Mouse (Mus musculus) liver, embryonic 14.5 days (tissue): ENCODE results near the gene Gucy2d. TPM values are rescaled to one million over a fixed set of nuclear protein-coding genes. Genes with fewer than 3 reads are reported as not detected.

Experiments
- ATAC-seq: fragments of 200-750 bp; cut with Nextera tagmentation; 2 replicates; pipeline ENCODE4 v1.8.0; 2017; ENCODE audit warnings: moderate number of reproducible peaks, mild to moderate bottlenecking, moderate library complexity; ENCODE audit not compliant: insufficient read depth
- DNase-seq, 3 experiments: peaks; one replicate each; pipeline ENCODE4 v3.0.0-alpha.2; 2012 to 2013; ENCODE audit warnings: low read depth in 3 of 3, low spot score in 3 of 3
- H3K27ac ChIP-seq: fragments of 300-500 bp; sonication (generic); 2 replicates; pipeline ENCODE4 v1.5.1; 2014; ENCODE audit warnings: moderate library complexity, mild to moderate bottlenecking, control low read depth, inconsistent platforms
- H3K27me3 ChIP-seq: fragments of 300-500 bp; sonication (generic); 2 replicates; pipeline ENCODE4 v1.6.1; 2014; ENCODE audit warnings: mild to moderate bottlenecking, low read length, moderate library complexity; ENCODE audit not compliant: control insufficient read depth, insufficient read depth
- H3K36me3 ChIP-seq: fragments of 300-500 bp; sonication (generic); replicated peaks from 2 replicates; pipeline ENCODE4 v1.6.1; 2014; ENCODE audit warnings: low read depth; ENCODE audit not compliant: control insufficient read depth, insufficient read depth
- H3K4me1 ChIP-seq, 2 experiments: fragments of 200-500 bp in 1 of 2; fragments of 300-500 bp in 1 of 2; sonication (generic) in 1 of 2; replicated peaks; 2 replicates each; pipeline ENCODE4 v1.6.1; 2012 to 2014; ENCODE audit warnings: antibody characterized with exemption in 1 of 2, inconsistent platforms in 1 of 2, low read length in 1 of 2; ENCODE audit not compliant: control insufficient read depth in 2 of 2, insufficient read depth in 2 of 2
- H3K4me2 ChIP-seq: fragments of 300-500 bp; sonication (generic); 2 replicates; pipeline ENCODE4 v1.6.1; 2014; ENCODE audit warnings: low read depth, mild to moderate bottlenecking, control low read depth, moderate library complexity
- H3K4me3 ChIP-seq, 2 experiments: fragments of 200-500 bp in 1 of 2; fragments of 300-500 bp in 1 of 2; sonication (generic) in 1 of 2; 2 replicates each; pipeline ENCODE4 v1.5.1; 2012 to 2014; ENCODE audit warnings: low read depth in 2 of 2, low read length in 2 of 2, mild to moderate bottlenecking in 2 of 2, control low read depth in 1 of 2, inconsistent platforms in 1 of 2, moderate library complexity in 1 of 2; ENCODE audit not compliant: insufficient read depth in 1 of 2
- H3K9ac ChIP-seq: fragments of 300-500 bp; sonication (generic); replicated peaks from 2 replicates; pipeline ENCODE4 v1.6.1; 2014; ENCODE audit warnings: mild to moderate bottlenecking, control low read depth, moderate library complexity
- H3K9me3 ChIP-seq: fragments of 300-500 bp; sonication (generic); 2 replicates; pipeline ENCODE4 v1.6.1; 2016; ENCODE audit warnings: low read length, mixed read lengths; ENCODE audit not compliant: control insufficient read depth
- CTCF ChIP-seq: IDR thresholded peaks from 2 replicates; pipeline ENCODE4 v1.5.1; 2016; ENCODE audit warnings: antibody characterized with exemption, low read depth, control low read depth
- EP300 ChIP-seq: IDR thresholded peaks from 2 replicates; pipeline ENCODE4 v1.6.1; 2016; ENCODE audit warnings: antibody characterized with exemption, low read depth
- WGBS: fragments of 180-500 bp; shearing (Covaris S2); extraction: QIAGEN DNeasy Blood & Tissue Kit; methylation state at CpG from one replicate; pipeline ENCODE4 v1.1.7; 2014; ENCODE audit not compliant: insufficient replicate concordance; 5-methylcytosine and 5-hydroxymethylcytosine counted together
- polyA plus RNA-seq, 2 experiments: library from polyadenylated mRNA; depleted of rRNA in 1 of 2; stranded (reverse) in 1 of 2; unstranded in 1 of 2; fragments of >200 nt; fragmentation: Nextera tagmentation in 1 of 2; extraction: Ambion mirVana in 1 of 2; gene quantifications; 2 replicates each; pipeline versions ENCODE4 v1.2.1 to v1.2.3; 2012 to 2014

The Gucy2d gene
- polyA plus RNA-seq, 2 experiments = not detected

DNA sequence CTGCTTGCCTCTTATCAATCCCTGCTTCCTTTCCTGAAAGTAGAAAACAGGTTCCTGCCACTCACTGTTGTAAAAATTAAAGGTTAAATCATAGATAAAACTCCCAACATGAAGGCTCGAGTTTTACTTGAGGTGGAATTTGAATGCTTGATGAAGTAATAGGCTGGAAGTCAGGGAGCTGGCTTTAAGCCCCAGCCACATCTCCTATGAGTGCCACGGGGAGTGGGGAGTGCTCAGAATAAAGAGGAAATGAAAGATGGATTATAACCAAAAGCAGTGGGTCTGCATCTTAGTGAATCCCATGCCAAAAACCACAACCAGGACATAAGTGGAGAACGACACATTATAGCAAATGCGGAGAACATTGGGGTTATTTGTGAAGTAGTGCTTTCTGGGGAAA is 24.2 kb upstream of the Gucy2d start:
- H3K4me3 ChIP-seq = no peak overlapping the region
- H3K27ac ChIP-seq = no peak overlapping the region
- H3K27me3 ChIP-seq = no peaks in the 10 kb centered on the region
- no peak overlapping the region for H3K4me2 ChIP-seq
- no peaks in the 10 kb centered on the region for H3K36me3 ChIP-seq
- no peaks in the 10 kb centered on the region for H3K9me3 ChIP-seq
- WGBS = 43% methylated on average over 4 of the region's 4 CpGs
- H3K9ac ChIP-seq = no peak overlapping the region
- DNase-seq (no peak), ATAC-seq (no peak)
- H3K4me1 ChIP-seq = peaks cover 0 to 6% of the 10 kb centered on the region in 2 experiments; a peak in 2 of 4 replicates
- TF ChIP-seq CTCF (no peak), EP300 (no peak)

DNA sequence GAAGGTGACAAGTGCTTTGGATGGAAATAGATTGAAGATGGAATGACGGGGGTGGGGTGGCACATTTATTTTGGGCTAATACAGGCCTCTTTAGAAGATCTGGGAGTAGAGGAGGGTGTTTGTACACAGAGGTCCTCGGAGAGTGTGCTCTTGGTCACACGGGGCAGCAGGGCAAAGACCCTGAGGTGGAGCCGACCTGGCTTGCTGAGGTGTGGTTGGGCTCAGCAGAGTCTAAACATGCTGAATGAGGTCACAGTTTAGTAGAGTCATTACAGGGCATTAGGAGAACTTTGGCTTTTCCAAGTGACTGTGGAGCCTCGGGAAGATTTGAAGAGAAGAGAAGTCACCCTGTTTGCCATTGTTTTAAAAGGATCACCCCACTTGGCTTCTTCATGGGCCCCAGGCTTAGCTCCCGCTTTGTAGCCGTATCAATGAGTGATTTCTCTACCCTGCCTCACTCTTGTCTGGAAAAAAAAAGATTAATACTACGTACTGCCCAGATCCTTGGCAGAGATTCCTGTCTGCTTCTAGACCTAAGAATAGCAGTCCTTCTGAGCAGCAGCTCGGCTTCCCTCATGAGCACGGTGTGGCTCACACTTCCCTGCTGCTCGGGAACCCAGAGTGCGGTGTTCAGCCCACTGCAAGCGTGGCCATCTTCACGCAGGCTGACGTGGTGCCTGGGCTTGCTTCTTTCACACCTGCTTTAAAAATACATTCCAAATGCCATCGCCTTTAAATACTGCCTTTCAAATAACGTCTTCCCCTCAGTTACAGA is 22.0 kb upstream of the Gucy2d start:
- Histone ChIP-seq H3K27me3 (no peaks in the 10 kb centered on the region), H3K4me3 (no peak overlapping the region), H3K9me3 (no peaks in the 10 kb centered on the region), H3K4me1 (peaks cover 0 to 6% of the 10 kb centered on the region in 2 experiments; a peak in 2 of 4 replicates), H3K4me2 (no peak overlapping the region), H3K9ac (no peak overlapping the region), H3K27ac (no peak overlapping the region), H3K36me3 (no peaks in the 10 kb centered on the region)
- no peak for DNase-seq
- no peak for TF ChIP-seq EP300
- TF ChIP-seq CTCF = no peak
- no peak for ATAC-seq
- WGBS = 60% methylated on average over 17 of the region's 17 CpGs

DNA sequence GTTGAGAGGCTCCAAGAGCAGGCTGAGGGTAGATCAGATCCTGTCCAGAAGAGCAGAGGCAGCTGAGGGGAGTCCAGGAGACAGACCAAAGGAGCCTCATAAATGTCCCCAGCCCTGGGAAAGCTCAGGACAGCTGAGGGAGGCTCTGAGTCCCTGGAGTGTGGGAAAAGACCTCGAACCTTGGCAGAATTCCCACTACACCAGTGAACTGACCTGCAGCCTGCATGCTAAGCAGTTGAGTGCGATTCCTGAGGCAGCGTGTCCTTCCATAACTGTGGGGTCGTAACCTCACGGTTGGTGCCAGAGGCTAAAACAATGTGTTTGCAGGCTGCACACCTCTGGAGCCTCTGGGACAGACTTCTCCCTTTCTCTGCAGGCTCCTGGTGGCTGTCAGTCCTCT is 20.9 kb upstream of the Gucy2d start:
- no peak overlapping the region for H3K4me2 ChIP-seq
- H3K36me3 ChIP-seq = no peaks in the 10 kb centered on the region
- TF ChIP-seq EP300 = no peak
- 57% methylated on average over 5 of the region's 5 CpGs for WGBS
- H3K27me3 ChIP-seq = no peaks in the 10 kb centered on the region
- peaks cover 0 to 6% of the 10 kb centered on the region in 2 experiments; a peak in 2 of 4 replicates for H3K4me1 ChIP-seq
- no peak overlapping the region for H3K4me3 ChIP-seq
- no peak for DNase-seq
- ATAC-seq = no peak
- H3K9me3 ChIP-seq = no peaks in the 10 kb centered on the region
- H3K27ac ChIP-seq = no peak overlapping the region
- H3K9ac ChIP-seq = no peak overlapping the region

DNA sequence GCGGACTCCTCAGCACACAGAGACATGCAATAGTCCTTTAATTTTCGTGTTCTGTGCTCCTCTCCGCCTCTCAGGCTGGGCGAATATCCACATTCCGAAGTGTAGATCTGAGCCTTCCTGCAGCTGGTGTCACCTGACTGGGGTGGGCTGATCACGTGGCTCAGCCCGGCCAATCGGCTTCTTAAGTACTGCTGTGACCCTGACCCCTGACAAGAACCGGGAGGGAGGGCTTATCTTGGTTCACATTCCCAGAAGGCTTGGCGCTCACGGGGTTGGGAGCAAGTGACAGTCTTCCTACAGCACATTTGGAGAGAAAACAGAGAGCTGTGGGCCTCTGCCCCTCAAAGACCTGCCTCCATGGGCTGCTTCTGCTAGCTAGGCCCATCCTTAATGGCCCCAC is 16.7 kb upstream of the Gucy2d start:
- no peaks in the 10 kb centered on the region for H3K36me3 ChIP-seq
- no peaks in the 10 kb centered on the region for H3K9me3 ChIP-seq
- ATAC-seq = no peak
- TF ChIP-seq EP300 = no peak
- TF ChIP-seq CTCF = no peak
- no peak for DNase-seq
- no peak overlapping the region for H3K9ac ChIP-seq
- 62% methylated on average over 11 of the region's 11 CpGs for WGBS
- H3K27ac ChIP-seq = no peak overlapping the region
- no peak overlapping the region for H3K4me3 ChIP-seq
- H3K27me3 ChIP-seq = no peaks in the 10 kb centered on the region
- no peaks in the 10 kb centered on the region for H3K4me1 ChIP-seq
- H3K4me2 ChIP-seq = no peak overlapping the region

DNA sequence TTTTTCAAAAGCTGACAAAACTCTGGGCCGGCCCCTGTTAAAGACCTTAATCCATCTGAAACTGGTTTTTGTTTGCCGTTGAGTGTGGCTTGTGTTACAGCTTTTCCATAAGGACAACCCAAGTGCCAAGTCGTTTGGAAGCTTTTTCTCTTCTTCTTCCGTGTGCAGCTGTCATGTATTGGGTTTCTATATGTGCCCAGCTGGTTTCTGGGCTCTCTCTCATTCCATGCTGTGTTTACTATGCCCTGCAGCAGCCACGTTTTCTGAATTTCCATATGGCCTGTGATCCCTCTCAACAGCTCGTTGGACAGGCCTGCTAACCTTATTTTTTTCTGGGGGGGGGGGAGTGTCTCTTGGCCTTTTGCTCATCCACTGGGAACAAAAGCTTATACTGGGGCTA is 15.8 kb upstream of the Gucy2d start:
- Histone ChIP-seq H3K27me3 (no peaks in the 10 kb centered on the region), H3K9me3 (no peaks in the 10 kb centered on the region), H3K4me3 (no peak overlapping the region), H3K4me1 (no peaks in the 10 kb centered on the region), H3K4me2 (no peak overlapping the region), H3K9ac (no peak overlapping the region), H3K36me3 (no peaks in the 10 kb centered on the region), H3K27ac (no peak overlapping the region)
- TF ChIP-seq CTCF (no peak), EP300 (no peak)
- WGBS = 59% methylated on average over 6 of the region's 6 CpGs
- ATAC-seq = no peak
- no peak for DNase-seq
